Mouse (Mus musculus): Measurements from ENCODE around the gene Fgfbp1. TPM values are rescaled to one million over a fixed set of nuclear protein-coding genes. Genes with fewer than 3 reads are reported as not detected.

The Fgfbp1 gene
- total and polyA plus RNA-seq, 3 experiments = not detected

DNA sequence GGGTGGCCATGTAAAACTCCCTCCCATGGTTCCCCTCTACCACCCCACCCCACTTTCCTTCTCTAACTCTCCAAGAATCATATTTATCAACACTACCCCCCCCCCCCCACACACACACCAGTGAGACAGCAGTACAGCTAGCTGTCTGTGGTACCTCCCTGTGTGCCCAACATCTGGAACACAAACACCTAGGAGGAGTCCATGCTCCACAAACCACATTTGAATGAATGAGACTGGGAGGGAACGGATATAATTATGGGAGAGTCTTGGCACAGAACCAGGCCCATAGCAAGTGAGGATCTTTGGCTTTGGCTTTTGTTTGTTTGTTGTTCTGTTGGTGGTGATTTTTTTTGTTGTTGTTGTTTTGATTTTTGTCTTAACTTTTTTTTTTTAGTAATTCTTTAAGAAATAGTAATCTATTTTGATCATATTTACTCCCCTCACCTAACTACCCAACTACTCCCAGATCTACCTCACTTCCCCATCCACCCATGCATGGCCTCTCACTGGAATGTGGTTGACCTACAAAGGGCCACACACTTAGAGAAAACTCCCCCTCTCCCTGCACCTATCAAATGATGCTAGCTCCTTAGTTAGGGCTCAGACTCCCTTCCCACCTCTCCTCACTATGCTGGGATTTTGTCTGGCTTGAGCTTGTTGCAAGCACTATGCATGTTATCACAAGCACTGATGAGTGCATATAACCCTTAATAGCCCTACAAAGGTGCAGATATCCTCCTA, 4.6 kb downstream of the Fgfbp1 start:
- DNase-seq (ENCODE audit: low read depth, low spot score) = no peak
- Histone ChIP-seq H3K4me1 (ENCODE audit: control insufficient read depth in 1 of 2, insufficient read depth in 2 of 2, low read length in 2 of 2) (no peaks in the 10 kb centered on the region), H3K36me3 (ENCODE audit: control insufficient read depth in 1 of 2, insufficient read depth in 2 of 2, low read length in 2 of 2) (no peaks in the 10 kb centered on the region), H3K27me3 (ENCODE audit: control insufficient read depth in 1 of 2, insufficient read depth in 2 of 2, low read length in 2 of 2) (no peaks in the 10 kb centered on the region), H3K9me3 (replicated peaks; ENCODE audit: insufficient read depth, low read length) (no peaks in the 10 kb centered on the region), H3K4me3 (ENCODE audit: control insufficient read depth in 1 of 2, insufficient read depth in 1 of 2, low read depth in 2 of 2, low read length in 2 of 2) (no peak overlapping the region), H3K27ac (ENCODE audit: control insufficient read depth, low read depth, low read length) (no peak overlapping the region), H3K79me2 (ENCODE audit: control insufficient read depth, insufficient read depth, low read length, poor library complexity) (no peaks in the 10 kb centered on the region), H3K9ac (ENCODE audit: control insufficient read depth, low read depth, low read length, poor library complexity, severe bottlenecking) (no peak overlapping the region)
- TF ChIP-seq CHD1 (IDR thresholded peaks at IDR 0.05; ENCODE audit: low read depth, low read length) (no peak), MEF2A (IDR thresholded peaks at IDR 0.05; ENCODE audit: extremely low read depth, insufficient replicate concordance, low read depth, low read length, poor library complexity, severe bottlenecking) (no peak), USF2 (IDR thresholded peaks at IDR 0.05; ENCODE audit: borderline replicate concordance in 1 of 2, insufficient read depth in 1 of 2, low read depth in 1 of 2, low read length in 2 of 2) (no peak), MAZ (IDR thresholded peaks at IDR 0.05; ENCODE audit: low read depth, low read length) (no peak), ZC3H11A (IDR thresholded peaks at IDR 0.05; ENCODE audit: low read depth, low read length) (no peak), POLR2AphosphoS5 (IDR thresholded peaks at IDR 0.05; ENCODE audit: borderline replicate concordance, low read depth, low read length) (no peak), MXI1 (IDR thresholded peaks at IDR 0.05; ENCODE audit: low read depth, low read length) (no peak), TAL1 (IDR thresholded peaks at IDR 0.05; ENCODE audit: low read length) (no peak), UBTF (IDR thresholded peaks at IDR 0.05; ENCODE audit: borderline replicate concordance, insufficient read depth, low read depth, low read length) (no peak)

DNA sequence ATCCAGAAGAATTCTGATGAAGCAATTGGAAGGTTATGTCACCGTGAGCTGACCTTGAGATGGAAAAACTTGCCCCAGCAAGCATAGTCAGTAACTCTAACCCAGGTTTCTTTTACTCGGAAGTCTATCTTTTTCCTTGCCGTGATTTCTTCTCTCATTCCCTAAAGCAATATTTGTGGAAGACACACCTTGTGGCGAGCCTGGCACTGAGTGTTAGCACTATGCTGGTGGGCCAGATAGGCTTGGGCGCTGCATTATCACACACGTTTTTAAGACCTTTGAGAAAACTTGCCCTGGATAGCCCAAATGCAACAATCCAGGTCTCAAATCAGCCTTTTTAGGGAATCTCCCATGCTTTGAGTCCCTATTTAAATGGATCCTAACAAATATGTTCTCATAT, 7.4 kb downstream of the Fgfbp1 start:
- TF ChIP-seq TCF12 (IDR thresholded peaks at IDR 0.05; ENCODE audit: low read depth, low read length) = no peak
- no peak for TF ChIP-seq ZNF384 (IDR thresholded peaks at IDR 0.05; ENCODE audit: low read depth, low read length)
- no peak for TF ChIP-seq KAT2A (conservative IDR thresholded peaks at IDR 0.05; ENCODE audit: low read depth, low read length)
- no peak for TF ChIP-seq TBP (IDR thresholded peaks at IDR 0.05; ENCODE audit: low read depth, low read length)
- no peaks in the 10 kb centered on the region for H3K4me1 ChIP-seq (ENCODE audit: control insufficient read depth in 1 of 2, insufficient read depth in 2 of 2, low read length in 2 of 2)
- H3K9ac ChIP-seq (ENCODE audit: control insufficient read depth, low read depth, low read length, poor library complexity, severe bottlenecking) = no peak overlapping the region
- H3K9me3 ChIP-seq (replicated peaks; ENCODE audit: insufficient read depth, low read length) = no peaks in the 10 kb centered on the region
- H3K27ac ChIP-seq (ENCODE audit: control insufficient read depth, low read depth, low read length) = no peak overlapping the region
- no peak overlapping the region for H3K4me3 ChIP-seq (ENCODE audit: control insufficient read depth in 1 of 2, insufficient read depth in 1 of 2, low read depth in 2 of 2, low read length in 2 of 2)
- no peaks in the 10 kb centered on the region for H3K27me3 ChIP-seq (ENCODE audit: control insufficient read depth in 1 of 2, insufficient read depth in 2 of 2, low read length in 2 of 2)
- no peaks in the 10 kb centered on the region for H3K79me2 ChIP-seq (ENCODE audit: control insufficient read depth, insufficient read depth, low read length, poor library complexity)
- DNase-seq (ENCODE audit: low read depth, low spot score) = no peak
- no peaks in the 10 kb centered on the region for H3K36me3 ChIP-seq (ENCODE audit: control insufficient read depth in 1 of 2, insufficient read depth in 2 of 2, low read length in 2 of 2)

DNA sequence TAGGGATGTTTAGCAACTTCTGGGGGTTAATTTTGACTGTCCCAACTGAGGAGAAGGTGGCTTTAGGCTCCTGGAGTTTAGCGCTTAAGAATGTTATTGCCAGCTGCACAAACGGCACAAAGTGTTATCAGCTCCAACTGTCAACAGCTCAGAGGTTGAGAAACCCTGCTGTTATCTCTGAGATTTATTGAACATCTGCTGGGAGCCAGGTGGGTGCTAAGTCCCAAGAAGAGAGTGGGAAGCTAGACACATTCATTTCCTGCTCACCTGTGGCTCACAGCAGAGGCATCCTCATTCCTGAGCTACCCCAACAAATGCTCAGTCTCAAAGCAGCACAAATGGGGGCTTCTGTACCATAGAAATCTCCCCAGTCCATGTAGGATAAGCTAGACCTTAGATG, 10.4 kb downstream of the Fgfbp1 start:
- no peak overlapping the region for H3K4me3 ChIP-seq (ENCODE audit: control insufficient read depth in 1 of 2, insufficient read depth in 1 of 2, low read depth in 2 of 2, low read length in 2 of 2)
- no peak overlapping the region for H3K9ac ChIP-seq (ENCODE audit: control insufficient read depth, low read depth, low read length, poor library complexity, severe bottlenecking)
- no peaks in the 10 kb centered on the region for H3K36me3 ChIP-seq (ENCODE audit: control insufficient read depth in 1 of 2, insufficient read depth in 2 of 2, low read length in 2 of 2)
- no peaks in the 10 kb centered on the region for H3K4me1 ChIP-seq (ENCODE audit: control insufficient read depth in 1 of 2, insufficient read depth in 2 of 2, low read length in 2 of 2)
- no peaks in the 10 kb centered on the region for H3K79me2 ChIP-seq (ENCODE audit: control insufficient read depth, insufficient read depth, low read length, poor library complexity)
- TF ChIP-seq ETS1 (IDR thresholded peaks at IDR 0.05; ENCODE audit: low read depth, low read length) = no peak
- no peak for TF ChIP-seq TCF12 (IDR thresholded peaks at IDR 0.05; ENCODE audit: low read depth, low read length)
- no peak for TF ChIP-seq POLR2AphosphoS5 (IDR thresholded peaks at IDR 0.05; ENCODE audit: borderline replicate concordance, low read depth, low read length)
- no peak for TF ChIP-seq UBTF (IDR thresholded peaks at IDR 0.05; ENCODE audit: borderline replicate concordance, insufficient read depth, low read depth, low read length)
- no peak for TF ChIP-seq MXI1 (IDR thresholded peaks at IDR 0.05; ENCODE audit: low read depth, low read length)
- TF ChIP-seq GATA1 (IDR thresholded peaks at IDR 0.05; ENCODE audit: low read depth, low read length) = no peak
- TF ChIP-seq USF1 (IDR thresholded peaks at IDR 0.05; ENCODE audit: low read depth, low read length) = no peak
- no peak for TF ChIP-seq POLR2AphosphoS2 (IDR thresholded peaks at IDR 0.05; ENCODE audit: low read length)
- TF ChIP-seq KAT2A (conservative IDR thresholded peaks at IDR 0.05; ENCODE audit: low read depth, low read length) = no peak
- no peak for TF ChIP-seq ZC3H11A (IDR thresholded peaks at IDR 0.05; ENCODE audit: low read depth, low read length)
- TF ChIP-seq CTCF (IDR thresholded peaks at IDR 0.05 in 2 of 3, conservative IDR thresholded peaks at IDR 0.05 in 1 of 3; ENCODE audit: control insufficient read depth in 1 of 3, insufficient read depth in 1 of 3, low read depth in 2 of 3, low read length in 3 of 3, poor library complexity in 1 of 3, severe bottlenecking in 1 of 3) = no peak
- no peak for TF ChIP-seq JUND (IDR thresholded peaks at IDR 0.05; ENCODE audit: low read depth, low read length)
- no peak for TF ChIP-seq NRF1 (IDR thresholded peaks at IDR 0.05; ENCODE audit: insufficient read depth, low read depth, low read length, poor library complexity, severe bottlenecking)
- TF ChIP-seq EP300 (IDR thresholded peaks at IDR 0.05; ENCODE audit: low read depth in 1 of 2, low read length in 2 of 2) = no peak
- DNase-seq (ENCODE audit: low read depth, low spot score) = no peak
- no peak overlapping the region for H3K27ac ChIP-seq (ENCODE audit: control insufficient read depth, low read depth, low read length)
- no peaks in the 10 kb centered on the region for H3K27me3 ChIP-seq (ENCODE audit: control insufficient read depth in 1 of 2, insufficient read depth in 2 of 2, low read length in 2 of 2)
- no peaks in the 10 kb centered on the region for H3K9me3 ChIP-seq (replicated peaks; ENCODE audit: insufficient read depth, low read length)

Data from MEL (cell line).